Mouse (Mus musculus): ENCODE measurements around the gene Cntnap5c. TPM values are rescaled to one million over a fixed set of nuclear protein-coding genes. Genes with fewer than 3 reads are reported as not detected.

Cntnap5c gene
- not detected for polyA plus RNA-seq (2017; shearing (Covaris generic))

DNA sequence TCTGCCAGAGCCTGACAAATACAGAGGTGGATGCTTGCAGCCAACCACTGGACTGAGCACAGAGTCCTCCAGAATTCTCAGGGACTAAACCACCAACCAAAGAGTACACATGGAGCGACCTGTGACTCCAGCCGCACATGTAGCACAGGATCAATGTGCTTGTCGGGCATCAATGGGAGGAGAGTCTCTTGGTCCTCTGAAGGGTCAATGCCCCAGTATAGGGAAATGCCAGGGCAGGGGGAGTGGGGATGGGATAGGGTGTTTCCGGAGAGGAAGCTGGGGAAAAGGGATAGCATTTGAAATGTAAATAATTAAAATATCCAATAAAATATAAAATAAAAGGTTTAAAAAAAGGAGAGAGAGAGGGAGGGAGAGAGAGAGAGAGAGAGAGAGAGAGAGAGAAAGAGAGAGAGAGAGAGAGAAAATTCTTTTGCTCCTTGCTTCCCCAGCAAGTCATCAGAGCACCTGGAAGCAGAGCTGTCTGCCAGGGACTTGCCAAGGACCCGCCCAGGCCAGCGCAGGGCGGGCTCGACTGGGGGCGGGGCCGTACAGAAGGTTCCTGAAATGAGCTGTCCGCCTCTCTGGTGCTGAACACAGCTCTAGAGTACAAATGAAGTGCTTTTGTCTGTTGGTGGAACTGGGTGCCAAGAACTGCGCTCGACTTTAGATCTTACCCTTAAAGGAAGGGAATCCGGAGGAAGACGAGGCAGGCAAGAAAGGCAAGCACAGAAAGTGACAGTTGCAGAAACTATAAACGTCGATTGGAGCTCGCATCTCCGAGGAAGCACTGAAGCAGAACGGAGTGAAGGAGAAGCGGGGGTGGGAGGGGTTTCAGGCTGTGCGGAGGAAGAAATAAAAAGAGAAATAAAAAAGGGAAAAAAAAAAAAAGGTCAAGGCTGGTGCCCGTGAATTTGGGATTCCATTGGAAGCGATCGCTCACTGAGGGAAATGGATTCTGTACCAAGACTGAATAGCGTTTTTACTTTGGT lies at the start of gene Cntnap5c:
Gene Cntnap5c (plus strand): TSS at position 949 of the 989 bp plus-strand sequence.

DNA sequence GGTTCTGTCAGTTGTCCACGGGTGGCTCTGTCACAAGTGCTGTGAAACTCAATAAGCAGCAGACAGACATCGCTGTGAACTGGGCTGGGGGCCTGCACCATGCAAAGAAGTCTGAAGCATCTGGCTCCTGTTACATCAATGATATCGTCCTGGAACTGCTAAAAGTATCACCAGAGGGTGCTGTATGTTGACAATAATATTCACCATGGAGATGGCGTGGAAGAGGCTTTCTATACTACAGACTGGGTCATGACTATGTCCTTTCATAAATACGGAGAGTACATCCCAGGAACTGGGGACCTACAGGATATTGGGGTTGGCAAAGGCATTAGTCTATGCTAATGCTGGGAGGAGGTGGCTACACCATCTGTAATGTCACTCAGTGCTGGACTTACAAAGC lies 27.3 kb upstream of the Cntnap5c start, which contains the start of gene Gm21834:
Gene Gm21834 (minus strand): TSS at position 101 of the 400 bp plus-strand sequence.

Other genes starting within 250 kb of the Cntnap5c start
- 0.02 TPM for gene Vmn2r120, start 224.1 kb upstream of the Cntnap5c start, polyA plus RNA-seq (2017; shearing (Covaris generic))
- gene Gm21834, start 27.4 kb upstream of the Cntnap5c start, polyA plus RNA-seq (2017; shearing (Covaris generic)) = not detected

Data from activated CD4-positive, CD25-positive, alpha-beta regulatory T cell, adult 9 weeks (primary cell).